Mouse (Mus musculus): ENCODE data around the gene Cwc25.

DNA sequence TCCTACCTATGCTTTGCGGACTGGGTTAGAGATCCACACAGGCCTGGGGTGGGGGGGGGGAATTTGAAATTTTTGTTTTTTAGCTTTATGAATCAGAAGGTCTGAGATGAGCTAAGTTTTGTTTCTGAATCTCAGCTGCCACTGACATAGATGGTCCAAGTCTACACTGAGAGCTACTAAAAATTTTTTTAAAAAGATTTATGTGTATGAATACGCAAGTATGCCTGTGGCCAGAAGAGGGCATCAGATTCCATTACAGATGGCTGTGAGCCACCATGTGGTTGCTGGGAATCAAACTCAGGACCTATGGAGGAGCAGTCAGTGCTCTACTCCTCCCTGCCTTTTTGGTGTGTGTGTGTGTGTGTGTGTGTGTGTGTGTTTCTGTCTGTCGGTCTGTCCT, 52.0 kb downstream of the Cwc25 start:
- no peak for TF ChIP-seq CTCF (IDR thresholded peaks at IDR 0.05; ENCODE audit: control insufficient read depth, insufficient read depth, insufficient replicate concordance, low read depth, low read length)
- no peak for TF ChIP-seq POLR2A (IDR thresholded peaks at IDR 0.05; ENCODE audit: control insufficient read depth, low read depth, low read length)

Data from testis, adult 2 months (tissue).